Mouse (Mus musculus): Measurements from ENCODE around the gene Ier5.

The Ier5 gene

GRCm38 (mm10) chr1:155098486-155099279, 753 bp downstream of the Ier5 start:
- peak; percentile 60 for DNase-seq (ENCODE audit: low spot score)

DNA sequence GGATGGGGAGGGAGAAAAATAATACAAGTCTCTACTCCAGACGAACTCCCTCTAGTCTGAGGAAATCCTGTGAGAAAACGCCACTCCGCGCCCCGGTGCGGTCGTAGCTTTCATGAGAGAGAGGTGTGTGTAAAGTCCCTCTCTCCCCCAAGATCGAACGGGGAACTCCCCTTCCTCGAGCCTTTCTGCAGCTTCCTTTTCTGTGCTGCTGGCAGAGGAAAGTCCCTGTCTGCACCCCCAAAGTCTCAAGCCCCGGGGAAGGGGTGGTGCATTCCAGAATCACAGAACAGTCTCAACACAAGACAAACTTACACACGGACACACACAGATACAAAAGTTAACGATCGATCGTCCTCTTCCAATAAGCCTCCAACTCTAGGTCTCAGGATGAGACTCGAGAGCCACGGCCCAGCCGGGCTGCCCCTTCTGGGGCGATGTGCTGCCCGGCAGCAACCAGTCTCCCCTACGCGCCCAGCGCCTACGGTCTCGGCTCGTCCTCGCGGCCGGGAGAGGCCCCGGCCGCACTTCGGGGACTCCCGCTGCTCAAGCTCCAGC, 1.4 kb downstream of the Ier5 start:
- peak; percentile 50 for DNase-seq (ENCODE audit: low spot score)

DNA sequence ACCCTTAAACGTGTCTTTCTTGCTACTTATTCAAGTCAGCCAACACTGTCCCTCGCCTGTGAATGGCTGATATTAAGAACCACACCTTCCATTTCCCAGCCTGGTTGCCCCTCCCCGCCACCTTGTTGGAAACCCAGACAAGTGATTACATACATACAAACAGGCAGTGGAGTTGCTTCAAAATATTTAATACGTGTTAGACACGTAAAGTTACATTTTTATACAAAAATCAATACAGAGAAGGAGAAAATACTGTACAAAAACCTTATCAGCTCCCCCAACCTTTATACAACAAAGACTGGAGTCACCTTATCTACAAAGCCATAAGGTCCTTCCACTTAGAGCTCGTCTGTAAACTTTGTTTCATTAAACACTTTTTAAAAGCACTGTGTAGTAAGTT, 2.1 kb downstream of the Ier5 start:
- no peak for DNase-seq (ENCODE audit: low spot score)

- no peak for DNase-seq (ENCODE audit: low spot score)
Measured at GRCm38 (mm10) chr1:155096620-155097261, 2.7 kb downstream of the Ier5 start.

GRCm38 (mm10) chr1:155093971-155094707, 5.3 kb downstream of the Ier5 start:
- DNase-seq (ENCODE audit: low spot score): no peak

DNA sequence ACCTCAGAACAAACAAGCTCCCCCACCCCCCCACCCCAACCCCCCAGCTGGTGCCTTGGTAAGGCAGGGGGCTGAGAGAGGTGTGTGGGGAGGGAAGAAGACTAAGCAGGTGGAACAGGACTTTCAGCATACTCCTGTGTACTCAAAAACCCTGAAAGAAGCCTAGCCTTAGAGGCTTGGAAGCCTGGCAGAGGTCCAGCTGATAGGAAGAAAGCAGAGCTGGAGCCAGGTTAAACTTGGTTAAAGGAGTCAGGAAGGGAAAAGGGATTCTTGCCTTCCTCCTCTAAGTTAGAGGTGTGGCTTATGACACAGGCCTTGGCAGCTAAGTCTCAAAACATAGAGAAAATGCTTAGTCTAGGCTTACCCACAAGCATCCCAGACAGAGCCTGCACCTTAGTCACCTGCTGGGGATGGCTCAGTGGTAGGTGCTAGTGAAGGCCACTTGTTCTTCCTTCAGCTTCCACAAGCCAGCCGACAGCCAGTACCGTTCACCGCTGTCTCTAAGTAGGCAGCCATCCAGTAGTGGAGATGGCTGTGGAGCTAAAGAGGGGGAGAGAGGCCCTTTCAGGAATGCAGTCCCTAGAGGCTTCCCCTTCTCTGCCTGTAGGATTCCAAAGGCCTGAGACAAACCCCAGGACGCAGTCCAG, 6.2 kb downstream of the Ier5 start:
- no peak for DNase-seq (ENCODE audit: low spot score)

- DNase-seq (ENCODE audit: low spot score): no peak
Measured at GRCm38 (mm10) chr1:155091842-155092800, 7.3 kb downstream of the Ier5 start.

DNA sequence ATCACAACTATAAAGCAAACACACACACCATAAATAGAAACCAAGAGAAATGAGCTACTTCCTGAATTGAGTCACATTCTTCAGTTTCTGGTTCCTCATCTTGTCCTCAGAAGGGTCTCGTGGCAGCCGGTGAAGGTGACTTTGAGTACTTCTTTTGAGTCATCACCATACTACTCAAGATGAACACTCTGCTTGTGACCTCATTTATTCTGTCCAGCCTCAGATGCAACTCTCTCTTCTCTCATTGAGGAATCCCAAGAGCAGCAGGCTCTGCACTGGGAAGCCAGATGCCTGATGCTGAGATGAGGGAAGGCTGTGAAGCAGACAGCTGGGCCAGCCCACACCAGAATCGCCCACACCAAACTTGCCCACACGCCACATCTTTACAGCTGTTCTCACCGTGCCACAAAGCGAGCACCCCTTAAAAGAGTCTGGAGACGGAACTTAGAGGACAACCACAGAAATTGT, 8.0 kb downstream of the Ier5 start:
- no peak for DNase-seq (ENCODE audit: low spot score)

- no peak for DNase-seq (ENCODE audit: low spot score)
Measured at GRCm38 (mm10) chr1:155090736-155091135, 8.7 kb downstream of the Ier5 start.

- DNase-seq (ENCODE audit: low spot score): no peak
Measured at GRCm38 (mm10) chr1:155090327-155090726, 9.1 kb downstream of the Ier5 start.

DNA sequence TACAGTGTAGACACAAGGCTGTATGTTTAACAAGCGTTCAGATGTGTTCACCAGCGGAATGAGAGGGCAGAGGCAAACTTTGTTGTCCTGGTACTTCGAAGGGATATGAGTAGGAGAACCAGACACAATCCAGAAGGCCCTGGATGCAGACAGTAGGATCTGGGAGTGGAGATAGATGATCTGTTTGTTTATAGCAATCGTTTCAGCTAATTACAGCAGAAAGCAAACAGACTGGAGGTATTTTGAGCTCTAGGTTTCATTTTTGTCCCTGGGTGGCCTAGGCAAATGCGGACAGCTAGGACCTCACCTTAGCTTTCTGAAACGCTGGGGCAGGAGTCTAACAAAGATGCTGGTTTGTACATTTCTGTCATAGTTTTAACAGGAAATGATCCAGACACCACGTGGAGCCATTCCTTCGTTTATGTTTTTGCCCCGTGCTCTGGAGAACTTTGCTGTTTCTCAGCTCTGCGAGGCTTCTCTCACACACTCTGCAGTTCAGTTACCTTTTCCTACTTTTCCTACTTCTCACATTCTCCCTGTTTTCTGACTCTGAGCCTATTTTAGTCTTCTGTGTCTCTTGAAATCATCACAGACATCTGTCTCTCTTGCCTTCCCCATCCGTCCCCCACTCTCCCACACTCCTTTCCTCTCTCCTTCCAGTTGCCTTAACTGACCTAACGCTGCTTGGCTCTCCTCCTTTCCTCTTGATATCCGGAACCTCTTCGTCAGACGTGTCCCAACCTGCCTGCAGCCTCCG, 10.4 kb downstream of the Ier5 start:
- no peak for DNase-seq (ENCODE audit: low spot score)

GRCm38 (mm10) chr1:155088046-155088445, 11.4 kb downstream of the Ier5 start:
- no peak for DNase-seq (ENCODE audit: low spot score)

DNA sequence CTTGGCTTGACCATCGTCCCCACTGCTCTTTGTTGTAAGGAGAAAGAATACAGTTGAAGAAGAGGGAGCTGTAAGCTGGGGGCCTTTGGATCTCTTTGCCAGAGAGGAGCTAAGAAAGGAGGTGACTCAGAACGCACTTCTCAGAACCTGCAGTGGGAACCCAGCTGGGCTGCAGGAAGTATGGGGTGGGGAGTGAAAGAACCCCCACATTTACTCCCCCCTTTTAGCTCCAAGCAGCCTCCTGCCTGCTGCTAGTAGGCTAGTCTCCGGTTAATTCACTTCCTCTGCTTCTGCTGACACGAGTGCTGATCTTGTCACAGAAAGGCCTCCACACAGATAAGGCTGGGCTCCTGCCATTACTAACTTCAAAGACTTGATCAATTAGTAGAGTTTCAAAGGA, 12.5 kb downstream of the Ier5 start:
- DNase-seq (ENCODE audit: low spot score): no peak

DNA sequence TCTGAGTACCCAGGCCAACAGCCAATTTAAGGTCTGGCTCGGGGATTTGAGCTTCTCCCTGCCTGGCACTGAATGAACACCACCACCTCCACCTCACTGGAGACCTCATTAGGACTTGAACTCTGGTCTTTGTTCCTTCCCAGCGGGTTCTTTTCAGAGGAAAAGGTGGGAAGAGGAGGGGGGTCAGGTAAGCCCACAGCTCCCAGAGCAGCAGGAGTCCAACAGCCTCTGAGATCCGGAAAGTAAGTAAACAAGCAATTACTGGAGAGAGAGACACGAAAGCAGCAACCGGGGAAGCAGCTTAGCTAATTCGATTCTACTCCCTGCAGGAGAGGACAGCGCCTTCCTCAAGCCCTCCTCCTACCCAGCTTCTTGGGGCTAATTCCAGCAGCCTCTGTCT, 13.0 kb downstream of the Ier5 start:
- no peak for DNase-seq (ENCODE audit: low spot score)

GRCm38 (mm10) chr1:155084839-155085238, 14.6 kb downstream of the Ier5 start:
- no peak for DNase-seq (ENCODE audit: low spot score)

DNA sequence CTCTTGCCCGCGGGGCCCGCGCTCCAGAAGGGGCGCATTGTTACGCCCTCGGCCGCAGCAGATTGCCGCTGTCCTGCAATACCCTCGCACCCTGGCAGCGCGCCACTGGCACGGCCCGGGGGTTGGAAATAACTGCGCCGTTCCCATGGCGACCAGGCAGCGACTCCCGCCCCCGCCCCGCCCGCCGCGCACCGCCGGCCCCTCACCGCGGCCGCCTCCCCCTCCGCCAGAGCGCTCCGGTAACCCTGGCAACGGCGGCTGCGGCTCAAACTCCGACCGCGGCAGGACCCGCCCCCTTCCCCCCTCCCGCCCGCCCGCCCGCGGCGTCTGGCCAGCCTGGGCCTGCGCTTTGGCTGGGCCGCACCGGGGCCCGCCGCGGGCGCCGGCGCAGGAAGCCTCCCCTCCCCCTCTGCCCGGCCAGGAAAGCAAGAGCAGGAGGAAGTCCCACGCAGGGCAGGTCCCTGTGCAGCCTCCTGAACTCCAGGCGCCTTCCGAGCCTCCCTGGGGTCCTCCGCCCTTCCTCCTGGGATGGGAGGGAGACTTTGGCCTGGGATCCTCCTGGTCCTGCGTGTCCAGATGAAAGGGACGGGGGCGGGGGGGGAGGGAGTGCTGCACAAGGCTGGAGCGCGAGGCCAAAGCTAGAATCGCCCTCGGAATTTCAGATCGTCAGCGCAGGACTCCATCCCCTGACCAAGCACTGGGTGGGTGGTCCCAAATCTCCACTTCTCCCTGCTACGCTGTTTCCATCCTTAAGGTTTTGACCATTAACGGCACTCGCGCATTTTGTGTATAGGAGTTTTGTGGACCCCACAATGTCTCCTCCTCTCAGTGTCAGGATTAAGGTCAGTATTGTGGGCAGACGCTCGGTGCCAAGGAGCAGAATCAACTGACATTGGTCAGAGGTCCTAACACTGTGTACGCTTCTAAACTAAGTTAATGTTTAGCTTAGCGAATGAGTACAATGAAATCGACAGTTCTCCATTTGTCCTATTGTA, 15.9 kb downstream of the Ier5 start:
- peak; percentile 94 for DNase-seq (ENCODE audit: low spot score)

- peak; percentile 87 for DNase-seq (ENCODE audit: low spot score)
Measured at GRCm38 (mm10) chr1:155082965-155083268, 16.5 kb downstream of the Ier5 start.

DNA sequence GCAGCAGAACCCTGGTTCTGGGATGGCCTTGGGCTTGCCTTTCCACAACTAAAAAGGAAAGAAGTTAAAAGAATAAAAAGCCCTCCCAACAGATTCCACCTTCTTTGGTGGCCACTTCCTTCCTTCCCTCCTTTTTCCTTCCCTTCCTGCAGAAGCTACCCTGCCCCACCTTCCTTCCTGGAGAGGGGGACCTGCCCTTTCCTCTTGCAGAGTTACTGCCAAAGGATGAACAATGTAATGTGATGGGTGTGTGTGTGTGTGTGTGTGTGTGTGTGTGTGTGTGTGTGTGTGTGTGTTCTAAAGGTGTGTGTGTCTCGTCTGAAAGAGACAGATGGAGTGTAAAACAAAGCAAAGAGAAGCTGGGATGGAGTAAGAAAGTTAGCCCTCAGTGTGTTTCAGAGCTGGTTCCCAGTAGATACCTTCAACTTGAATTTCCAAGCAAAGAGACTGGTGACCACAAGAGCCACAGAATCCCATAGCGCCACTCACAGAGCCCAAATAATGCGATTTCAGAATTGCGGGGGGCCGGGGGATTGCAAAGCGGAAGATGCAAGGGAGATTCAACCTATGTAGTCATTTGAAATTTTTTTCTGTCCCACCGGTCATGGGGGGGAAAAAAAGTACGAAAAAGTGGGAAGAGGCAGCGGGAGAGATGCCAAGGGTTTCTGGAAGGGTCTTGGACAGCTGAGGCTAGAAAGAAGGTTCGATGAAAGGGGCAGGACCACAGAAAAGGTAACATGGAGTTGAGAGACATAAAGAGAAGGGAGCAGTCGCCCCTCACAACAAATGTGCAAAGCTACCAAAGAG, 17.1 kb downstream of the Ier5 start:
- no peak for DNase-seq (ENCODE audit: low spot score)
